ENCODE assay signal across 10 mouse cellular contexts in genomic region chr19:32954001-32954605, GRCm38 (mm10).
DNase-seq lines count a peak whose midpoint lies in the region; ATAC-seq and TF ChIP-seq lines count a peak whose summit lies in the region.
"Had no signal": no experiment of that assay in that cellular context is flagged by ENCODE, and none has a peak within 500 bp of the region (broad histone marks: within the 10 kb centered on the region; RNA-seq: fewer than 3 reads in every experiment).

No protein-coding gene starts in this region.

- no peak overlapping the region for H3K4me3 ChIP-seq in kidney, embryonic 14.5 days (ENCODE audit: low read length)
- no peak overlapping the region for H3K4me3 ChIP-seq in kidney, embryonic 16.5 days (ENCODE audit: low read length)
- peak overlapping the region; percentile 0; the same call in 1 of the 2 replicates for H3K4me3 ChIP-seq in E14TG2a.4 (replicated peaks; ENCODE audit: low read length)
- H3K4me3 ChIP-seq in bone marrow macrophage, adult 2 months (ENCODE audit: insufficient read depth, low read length): no peak overlapping the region
- H3K4me3 ChIP-seq: embryonic facial prominence, embryonic 13.5 days; limb, embryonic 15.5 days had no signal

- H3K27me3 ChIP-seq in kidney, embryonic 14.5 days (ENCODE audit: control insufficient read depth, insufficient read depth, low read length): no peaks in the 10 kb centered on the region
- no peaks in the 10 kb centered on the region for H3K27me3 ChIP-seq in kidney, embryonic 16.5 days (ENCODE audit: insufficient read depth, low read length)
- no peaks in the 10 kb centered on the region for H3K27me3 ChIP-seq in E14TG2a.4 (ENCODE audit: insufficient read depth, low read length)
- H3K27me3 ChIP-seq: embryonic facial prominence, embryonic 13.5 days had no signal

- no peak overlapping the region for H3K4me2 ChIP-seq in kidney, embryonic 14.5 days (replicated peaks; ENCODE audit: low read depth, low read length)
- no peak overlapping the region for H3K4me2 ChIP-seq in kidney, embryonic 16.5 days (replicated peaks; ENCODE audit: low read depth, low read length)
- H3K4me2 ChIP-seq: embryonic facial prominence, embryonic 13.5 days; limb, embryonic 15.5 days had no signal

- peak; percentile 40 for TF ChIP-seq CTCF in E14TG2a.4 (conservative IDR thresholded peaks at IDR 0.05; ENCODE audit: low read length)
- TF ChIP-seq CTCF in bone marrow macrophage, adult 2 months (IDR thresholded peaks at IDR 0.05; ENCODE audit: low read depth, low read length): 0 out of 2 replicates have a peak, but pooled peaks have one; percentile 24

- H3K9ac ChIP-seq in kidney, embryonic 14.5 days (ENCODE audit: low read depth, low read length): no peak overlapping the region
- H3K9ac ChIP-seq in kidney, embryonic 16.5 days (replicated peaks; ENCODE audit: low read length): no peak overlapping the region
- H3K9ac ChIP-seq: embryonic facial prominence, embryonic 13.5 days; limb, embryonic 15.5 days had no signal

- intact Hi-C loops in left cerebral cortex, postnatal 25 days (cut with DNase I): loop anchor here (5.0 kb wide), 2 partner anchors 47 to 197 kb away; partner anchors contain the start of gene Pten

- H3K4me1 ChIP-seq in kidney, embryonic 14.5 days (ENCODE audit: control insufficient read depth, insufficient read depth, low read length): peaks cover 8% of the 10 kb centered on the region; the same call in 1 of the 2 replicates
- H3K4me1 ChIP-seq in kidney, embryonic 16.5 days (ENCODE audit: insufficient read depth, low read length): peaks cover 12% of the 10 kb centered on the region
- peaks cover 69% of the 10 kb centered on the region for H3K4me1 ChIP-seq in E14TG2a.4 (replicated peaks; ENCODE audit: low read depth, low read length)
- H3K4me1 ChIP-seq in bone marrow macrophage, adult 2 months (ENCODE audit: control insufficient read depth, insufficient read depth, low read length): peaks cover 41% of the 10 kb centered on the region

- DNase-seq in gastrocnemius, postnatal 25 days: peak; percentile 17
- peak; percentile 32 to 35 for DNase-seq in left cerebral cortex, postnatal 25 days (ENCODE audit: low spot score in 2 of 2)
- DNase-seq in retina, postnatal 7 days (ENCODE audit: low read depth, low spot score): peak; percentile 25
- DNase-seq in spleen, adult 18-20 months: no peak

- H3K36me3 ChIP-seq in kidney, embryonic 14.5 days (ENCODE audit: control insufficient read depth, insufficient read depth, low read length): no peaks in the 10 kb centered on the region
- H3K36me3 ChIP-seq in kidney, embryonic 16.5 days (ENCODE audit: insufficient read depth, low read length): no peaks in the 10 kb centered on the region
- H3K36me3 ChIP-seq in E14TG2a.4 (ENCODE audit: insufficient read depth, low read length): no peaks in the 10 kb centered on the region
- H3K36me3 ChIP-seq: embryonic facial prominence, embryonic 13.5 days; limb, embryonic 15.5 days had no signal

- no peak overlapping the region for H3K27ac ChIP-seq in kidney, embryonic 14.5 days (ENCODE audit: low read depth, low read length)
- H3K27ac ChIP-seq in kidney, embryonic 16.5 days (ENCODE audit: low read length): no peak overlapping the region
- H3K27ac ChIP-seq in bone marrow macrophage, adult 2 months (ENCODE audit: insufficient read depth, low read depth, low read length): no peak overlapping the region
- H3K27ac ChIP-seq: embryonic facial prominence, embryonic 13.5 days; limb, embryonic 15.5 days had no signal

- no peak for TF ChIP-seq POLR2A in bone marrow macrophage, adult 2 months (IDR thresholded peaks at IDR 0.05; ENCODE audit: borderline replicate concordance, low read depth, low read length)

- H3K9me3 ChIP-seq in kidney, embryonic 14.5 days (ENCODE audit: control insufficient read depth, low read length): no peaks in the 10 kb centered on the region
- no peaks in the 10 kb centered on the region for H3K9me3 ChIP-seq in kidney, embryonic 16.5 days (ENCODE audit: low read length)
- no peaks in the 10 kb centered on the region for H3K9me3 ChIP-seq in E14TG2a.4 (ENCODE audit: low read length)
- H3K9me3 ChIP-seq: embryonic facial prominence, embryonic 13.5 days; limb, embryonic 15.5 days had no signal

- 52% methylated on average over 4 of the region's 4 CpGs for WGBS in kidney, embryonic 14.5 days
- 45% methylated on average over 4 of the region's 4 CpGs for WGBS in kidney, embryonic 16.5 days

- peak; percentile 56; the same call in 1 of the 2 replicates for ATAC-seq in kidney, embryonic 14.5 days (ENCODE audit: low FRiP score, low TSS enrichment)
- ATAC-seq in kidney, embryonic 16.5 days (ENCODE audit: low FRiP score, low TSS enrichment): no peak

Comparison
In these comparisons a context has a peak if more than half of its experiments do, and no peak if none do; other contexts are left out.
1. DNase-seq: peak in gastrocnemius, postnatal 25 days (single experiment), left cerebral cortex, postnatal 25 days (2 of 2) and retina, postnatal 7 days (single experiment); none in spleen, adult 18-20 months (0 of 2).